Mouse (Mus musculus) olfactory bulb, adult 2 months (tissue): Measurements from ENCODE around the gene Ttc13. TPM values are rescaled to one million over a fixed set of nuclear protein-coding genes. Genes with fewer than 3 reads are reported as not detected.

Source experiments
- H3K27ac ChIP-seq: fragments of 200-500 bp; 2 replicates; pipeline ENCODE4 v1.5.1; 2012; ENCODE audit warnings: low read depth, low read length; ENCODE audit not compliant: insufficient read depth
- H3K4me1 ChIP-seq: fragments of 200-500 bp; 2 replicates; pipeline ENCODE4 v1.6.1; 2012; ENCODE audit warnings: low read length; ENCODE audit not compliant: control insufficient read depth, insufficient read depth
- H3K4me3 ChIP-seq: fragments of 200-500 bp; 2 replicates; pipeline ENCODE4 v1.5.1; 2012; ENCODE audit warnings: mild to moderate bottlenecking, low read depth, low read length, moderate library complexity; ENCODE audit not compliant: insufficient read depth
- CTCF ChIP-seq: fragments of 200-500 bp; IDR thresholded peaks from 2 replicates; pipeline ENCODE4 v1.5.1; 2012; ENCODE audit warnings: low read depth, mild to moderate bottlenecking, low read length, moderate library complexity; ENCODE audit not compliant: insufficient read depth
- POLR2A ChIP-seq: fragments of 200-500 bp; IDR thresholded peaks from 2 replicates; pipeline ENCODE4 v1.6.1; 2012; ENCODE audit warnings: mild to moderate bottlenecking, low read depth, low read length, moderate library complexity; ENCODE audit not compliant: insufficient read depth
- WGBS: fragments of 180-500 bp; shearing (Covaris S2); methylation state at CpG from one replicate; pipeline ENCODE4 v1.1.7; 2018; 5-methylcytosine and 5-hydroxymethylcytosine counted together
- polyA plus RNA-seq: library from polyadenylated mRNA; stranded (reverse); fragments of >200 nt; gene quantifications from 2 replicates; pipeline ENCODE4 v1.2.4, GENCODE M21; 2012; ENCODE audit warnings: low replicate concordance; ENCODE audit not compliant: missing spikeins, insufficient read depth, insufficient read length

The Ttc13 gene
- polyA plus RNA-seq, 1 experiment: not detected

GRCm38 (mm10) chr8:124668798-124669197, 53.0 kb downstream of the Ttc13 start:
- Histone ChIP-seq H3K4me3 (no peak overlapping the region), H3K27ac (no peak overlapping the region), H3K4me1 (peaks cover 6% of the 10 kb centered on the region)
- WGBS: 77% methylated on average over 3 of the region's 3 CpGs
- TF ChIP-seq CTCF (no peak), POLR2A (no peak)

GRCm38 (mm10) chr8:124664414-124664813, 57.4 kb downstream of the Ttc13 start:
- TF ChIP-seq POLR2A (no peak), CTCF (no peak)
- peaks cover 13% of the 10 kb centered on the region for H3K4me1 ChIP-seq
- H3K27ac ChIP-seq: no peak overlapping the region
- 88% methylated on average over 3 of the region's 3 CpGs for WGBS
- H3K4me3 ChIP-seq: no peak overlapping the region

GRCm38 (mm10) chr8:124663874-124664230, 57.9 kb downstream of the Ttc13 start:
- no peak for TF ChIP-seq CTCF
- TF ChIP-seq POLR2A: no peak
- WGBS: 51% methylated on average over 4 of the region's 4 CpGs
- Histone ChIP-seq H3K4me3 (no peak overlapping the region), H3K4me1 (peaks cover 14% of the 10 kb centered on the region), H3K27ac (peak overlapping the region; percentile 11; the same call in 1 of the 2 replicates)

GRCm38 (mm10) chr8:124663112-124663873, 58.5 kb downstream of the Ttc13 start, which contains the start of gene 2310022B05Rik:
Gene 2310022B05Rik (minus strand): TSS chr8:124663369.
- 2% methylated on average over 69 of the region's 69 CpGs for WGBS
- TF ChIP-seq POLR2A (peak; percentile 68; the same call in 1 of the 2 replicates), CTCF (no peak)

GRCm38 (mm10) chr8:124662446-124663111, 59.2 kb downstream of the Ttc13 start:
- no peak for TF ChIP-seq POLR2A
- TF ChIP-seq CTCF: no peak
- Histone ChIP-seq H3K4me1 (peaks cover 21% of the 10 kb centered on the region), H3K4me3 (peak overlapping the region; percentile 61), H3K27ac (peak overlapping the region; percentile 23)
- WGBS: under 1% methylated on average over 49 of the region's 49 CpGs

More at GRCm38 (mm10) chr8:124663112-124663873, 58.5 kb downstream of the Ttc13 start, which contains the start of gene 2310022B05Rik:
- Histone ChIP-seq H3K4me1 (peaks cover 18% of the 10 kb centered on the region), H3K4me3 (peak within 1 kb of the TSS; percentile 61), H3K27ac (peak within 1 kb of the TSS; percentile 23)

GRCm38 (mm10) chr8:124661781-124662180, 60.0 kb downstream of the Ttc13 start:
- H3K27ac ChIP-seq: peak overlapping the region; percentile 23
- H3K4me3 ChIP-seq: peak overlapping the region; percentile 61
- H3K4me1 ChIP-seq: peaks cover 21% of the 10 kb centered on the region
- TF ChIP-seq CTCF: no peak
- TF ChIP-seq POLR2A: no peak
- 30% methylated on average over 9 of the region's 9 CpGs for WGBS

GRCm38 (mm10) chr8:124658415-124658814, 63.4 kb downstream of the Ttc13 start:
- Histone ChIP-seq H3K4me3 (no peak overlapping the region), H3K27ac (no peak overlapping the region), H3K4me1 (peaks cover 26% of the 10 kb centered on the region)
- no peak for TF ChIP-seq CTCF
- TF ChIP-seq POLR2A: no peak
- 58% methylated on average over 2 of the region's 2 CpGs for WGBS

- TF ChIP-seq POLR2A (no peak), CTCF (no peak)
- H3K4me1 ChIP-seq: peaks cover 27% of the 10 kb centered on the region
- no peak overlapping the region for H3K4me3 ChIP-seq
- 65% methylated on average over 7 of the region's 7 CpGs for WGBS
- H3K27ac ChIP-seq: no peak overlapping the region
Observed at GRCm38 (mm10) chr8:124657961-124658360, 63.8 kb downstream of the Ttc13 start.
